Mouse (Mus musculus): Measurements from ENCODE around the gene Rpl36-ps4.

The Rpl36-ps4 gene

DNA sequence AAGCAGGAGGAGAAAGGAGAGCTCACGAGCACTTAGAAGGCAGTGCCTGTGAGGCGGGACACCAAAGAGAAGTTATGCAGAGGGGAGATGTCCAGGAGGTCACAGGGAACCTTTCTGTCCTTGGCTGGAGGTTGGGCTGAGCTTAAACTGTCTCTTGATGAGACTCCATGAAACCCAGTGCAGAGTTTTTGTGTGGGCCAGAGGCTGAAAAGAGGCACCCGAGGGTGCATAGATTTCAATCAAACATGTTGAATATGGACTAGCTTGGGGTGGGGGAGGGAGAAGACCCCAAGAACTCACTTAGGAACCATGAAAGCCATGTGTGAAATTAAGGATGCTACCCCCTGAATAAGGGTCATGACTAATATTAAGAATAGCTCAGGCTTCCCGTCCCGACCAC is at the start of gene Rpl36-ps4:
Rpl36-ps4 (plus strand) TSS at position 301 of the 400 bp plus-strand sequence.
- DNase-seq (ENCODE audit: low spot score): no peak

- no peak for DNase-seq (ENCODE audit: low spot score)
Observed at GRCm38 (mm10) chr17:87871461-87872126, 49.2 kb upstream of the Rpl36-ps4 start.

DNA sequence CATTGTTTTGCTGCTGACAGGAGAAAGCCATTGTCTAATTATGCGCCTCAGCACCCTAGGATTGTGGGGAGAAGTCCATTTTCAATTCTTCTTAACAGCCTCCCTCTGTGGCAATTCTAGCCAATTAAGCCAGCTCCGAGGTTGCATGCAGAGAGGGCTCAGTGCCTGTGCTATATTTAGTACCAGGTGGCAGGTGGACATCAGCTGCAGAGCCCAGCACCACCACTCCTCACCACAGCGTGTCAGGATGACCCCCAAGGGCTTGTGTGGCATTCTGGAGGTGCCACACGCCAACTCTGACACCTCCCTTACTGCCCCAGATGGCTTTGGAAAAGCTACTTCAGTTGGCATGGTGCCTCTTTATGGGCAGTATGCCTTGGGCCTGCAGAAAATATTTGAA is 48.5 kb upstream of the Rpl36-ps4 start:
- no peak for DNase-seq (ENCODE audit: low spot score)

- DNase-seq (ENCODE audit: low spot score): no peak
Observed at GRCm38 (mm10) chr17:87873456-87873855, 47.3 kb upstream of the Rpl36-ps4 start.

GRCm38 (mm10) chr17:87873943-87874342 is 46.8 kb upstream of the Rpl36-ps4 start:
- DNase-seq (ENCODE audit: low spot score): no peak

- DNase-seq (ENCODE audit: low spot score): no peak
Observed at GRCm38 (mm10) chr17:87875346-87875920, 45.3 kb upstream of the Rpl36-ps4 start.

DNA sequence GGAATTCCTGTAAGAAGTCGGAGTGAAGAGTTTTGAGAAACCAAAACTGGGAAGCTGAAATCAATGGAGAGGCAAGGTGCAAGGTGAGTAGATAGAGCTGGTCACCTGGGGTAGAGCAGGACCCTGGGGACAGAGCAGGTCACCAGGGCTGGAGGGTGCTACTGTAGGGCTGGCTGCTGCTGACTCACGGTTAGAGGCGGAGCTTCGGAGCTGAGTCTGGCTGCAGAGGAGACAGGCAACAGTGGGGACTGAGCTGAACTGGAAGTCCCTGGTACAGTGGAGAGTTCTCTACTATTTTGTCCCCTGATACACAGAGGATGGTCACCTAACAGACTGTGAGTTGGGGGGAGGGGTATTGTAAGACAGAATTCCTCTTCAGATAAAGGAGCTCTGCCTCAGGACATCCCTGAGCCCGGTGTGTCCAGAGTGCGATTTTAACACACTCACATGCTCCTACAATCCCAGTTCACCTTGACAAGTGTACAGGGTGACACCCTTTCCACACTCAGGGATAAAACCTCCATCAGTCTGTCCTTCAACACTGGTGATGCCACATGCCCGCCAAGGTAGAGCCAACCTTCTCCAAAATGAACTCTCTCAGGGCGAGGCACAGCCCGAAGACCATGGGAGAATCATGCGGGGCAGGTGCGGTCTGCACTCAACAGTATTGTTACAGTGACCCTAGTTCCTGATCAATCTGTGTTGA is 44.3 kb upstream of the Rpl36-ps4 start:
- no peak for DNase-seq (ENCODE audit: low spot score)

DNA sequence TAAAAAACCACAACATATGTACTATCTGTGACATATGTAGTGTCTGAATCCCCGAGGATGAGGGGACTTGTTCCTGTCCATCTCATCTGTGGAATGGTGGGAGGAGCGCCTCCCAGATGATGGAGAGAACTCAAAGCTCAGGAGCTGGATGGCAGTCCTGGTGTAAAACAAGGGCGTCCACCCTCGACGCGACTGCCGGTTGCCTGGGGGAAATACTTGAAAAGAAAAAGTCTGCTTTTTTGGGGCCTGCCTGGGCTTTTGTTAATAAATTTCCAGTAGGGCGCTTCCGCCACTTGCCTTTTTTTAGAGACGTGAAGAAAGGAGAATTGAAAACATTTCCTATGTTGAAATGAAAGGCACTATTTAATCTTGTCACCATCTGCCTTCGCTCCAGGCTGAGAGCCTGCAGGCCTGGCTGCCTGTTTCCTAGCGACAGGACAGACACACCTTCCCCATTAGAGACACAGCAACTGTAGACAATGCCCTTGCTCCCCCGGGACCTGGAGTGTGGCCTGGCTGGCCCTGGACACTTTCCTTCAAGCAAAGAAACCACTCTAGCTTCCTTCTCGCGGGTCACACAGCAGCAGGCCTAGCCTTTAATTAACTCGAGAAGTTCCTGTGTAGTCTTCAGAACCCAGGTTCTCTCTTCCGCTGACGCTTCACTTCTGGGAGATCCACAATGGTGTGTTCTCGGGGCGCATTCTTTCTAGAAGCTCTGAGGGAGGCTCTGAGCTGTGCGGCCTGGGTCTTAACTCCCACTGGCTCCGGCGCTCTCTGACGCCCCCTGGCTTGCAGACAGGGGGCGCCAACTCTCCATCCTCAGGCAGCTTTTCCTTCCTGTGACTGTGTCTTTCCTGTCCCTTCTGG is 43.3 kb upstream of the Rpl36-ps4 start:
- no peak for DNase-seq (ENCODE audit: low spot score)

DNA sequence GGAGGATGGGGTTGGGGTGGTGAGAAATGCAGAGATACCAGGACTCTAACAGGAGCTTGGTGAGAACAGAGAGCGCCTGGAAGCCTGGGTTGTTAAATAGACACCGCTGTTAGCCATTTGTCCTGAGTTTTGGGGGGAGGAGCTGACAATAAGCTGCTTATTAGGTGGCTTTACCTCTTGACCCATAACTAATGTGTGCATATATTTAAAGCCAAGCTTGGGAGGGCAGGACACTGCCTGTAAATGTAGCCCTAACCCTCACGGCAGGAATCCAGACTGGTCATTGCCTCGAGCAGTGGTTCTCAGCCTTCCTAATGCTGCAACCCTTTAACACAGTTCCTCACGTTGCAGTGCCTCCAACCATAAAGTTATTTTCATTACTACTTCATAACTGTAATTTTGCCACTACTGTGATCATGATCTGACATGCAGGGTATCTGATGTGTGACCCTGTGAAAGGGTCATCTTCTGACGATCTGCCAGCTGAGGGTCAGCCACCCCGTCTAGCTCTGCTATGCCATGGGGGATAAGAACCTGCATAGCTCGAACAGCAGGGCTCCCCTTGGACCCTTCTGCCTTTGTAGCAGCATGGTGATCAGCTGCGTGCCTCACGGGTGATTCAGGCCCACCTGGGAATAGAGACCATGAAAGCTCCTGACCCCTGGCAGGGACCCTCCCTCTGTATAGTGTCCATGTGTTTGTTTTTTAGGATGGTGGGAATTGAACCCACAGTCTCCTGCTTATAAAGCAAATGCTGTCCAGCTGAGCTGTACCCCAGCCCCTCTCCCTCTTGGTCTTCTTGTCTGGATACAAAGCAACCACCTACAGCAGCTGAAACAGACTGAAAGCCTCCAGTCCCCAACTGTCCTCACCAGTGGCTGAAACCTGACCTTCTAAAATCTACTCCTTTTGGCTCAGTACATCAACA is 42.0 kb upstream of the Rpl36-ps4 start:
- no peak for DNase-seq (ENCODE audit: low spot score)

DNA sequence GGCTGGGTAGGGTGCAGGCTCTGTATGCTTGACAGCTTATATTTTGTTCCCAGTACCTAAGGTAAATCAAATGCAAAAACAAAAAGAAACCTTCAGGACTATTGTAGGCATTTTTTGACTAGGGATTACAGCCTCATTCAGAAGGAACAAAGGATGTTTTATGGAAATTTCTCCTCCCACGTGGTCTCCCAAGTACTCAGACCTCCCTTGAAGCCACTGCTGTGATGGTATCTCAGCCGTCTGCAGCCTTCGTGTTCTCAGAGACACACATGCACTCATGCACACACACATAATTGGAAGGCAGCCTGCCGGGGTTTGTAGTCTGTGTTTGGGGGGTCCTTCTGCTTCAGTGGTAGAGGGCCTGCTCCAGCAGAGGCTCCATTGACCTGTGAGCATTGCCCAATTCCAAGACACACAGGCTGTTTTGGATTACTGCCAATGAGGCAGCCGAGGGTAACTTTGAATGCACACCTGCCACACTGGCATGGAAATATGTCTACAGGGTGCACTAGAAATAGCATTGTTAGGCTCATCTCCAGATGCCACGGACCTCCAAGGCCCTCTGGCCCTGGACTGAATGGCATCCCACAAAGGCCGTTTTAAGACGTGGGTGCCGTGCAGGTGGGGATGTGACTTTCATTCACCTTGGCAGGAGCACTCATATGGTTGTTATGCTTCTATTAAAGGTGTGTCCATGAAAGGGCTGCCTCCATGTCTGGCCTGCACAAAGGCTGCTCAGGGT is 41.1 kb upstream of the Rpl36-ps4 start:
- no peak for DNase-seq (ENCODE audit: low spot score)

DNA sequence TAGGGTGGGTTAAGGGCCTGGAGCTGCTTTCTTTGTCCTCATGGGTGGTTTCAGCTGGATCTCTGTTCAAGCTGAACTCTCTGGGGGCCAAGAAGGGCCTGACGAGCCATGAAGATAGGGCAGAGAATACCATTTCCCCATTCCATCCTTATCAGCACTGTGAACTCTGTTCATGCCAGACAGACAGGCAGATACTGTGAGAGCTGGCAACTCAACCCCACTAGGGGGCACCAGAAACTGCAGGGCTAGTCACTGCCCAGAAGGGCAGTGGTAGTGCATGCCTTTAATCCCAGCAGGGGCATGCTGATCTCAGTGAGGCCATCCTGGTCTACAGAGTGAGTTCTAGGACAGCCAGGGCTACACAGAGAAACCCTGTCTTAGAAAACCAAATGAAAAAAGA is 38.2 kb upstream of the Rpl36-ps4 start:
- peak; percentile 60 for DNase-seq (ENCODE audit: low spot score)

GRCm38 (mm10) chr17:87897175-87897574 is 23.6 kb upstream of the Rpl36-ps4 start:
- DNase-seq (ENCODE audit: low spot score): no peak

GRCm38 (mm10) chr17:87900677-87901076 is 20.1 kb upstream of the Rpl36-ps4 start:
- no peak for DNase-seq (ENCODE audit: low spot score)

- DNase-seq (ENCODE audit: low spot score): no peak
Observed at GRCm38 (mm10) chr17:87901163-87901562, 19.6 kb upstream of the Rpl36-ps4 start.

DNA sequence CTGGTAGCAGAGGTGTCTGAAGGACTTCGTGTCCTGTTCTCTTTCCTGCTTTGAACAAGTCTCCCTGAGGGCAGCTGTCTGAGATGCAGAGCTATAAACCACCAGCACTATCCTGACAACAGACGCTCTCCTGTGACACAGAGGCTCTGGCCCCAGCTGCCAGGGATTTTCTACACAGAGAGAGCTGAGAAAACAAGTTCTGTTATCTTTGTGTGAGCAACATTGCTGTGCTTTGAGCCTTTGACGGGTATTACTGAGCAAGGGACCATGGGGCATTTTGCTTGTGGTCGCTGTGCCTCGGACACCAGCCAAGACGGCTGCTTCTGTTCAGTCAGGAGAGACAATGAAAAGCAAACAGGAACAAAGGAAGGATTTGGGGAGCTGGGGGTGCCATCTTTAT is 17.6 kb upstream of the Rpl36-ps4 start:
- no peak for DNase-seq (ENCODE audit: low spot score)

GRCm38 (mm10) chr17:87903725-87904124 is 17.1 kb upstream of the Rpl36-ps4 start:
- no peak for DNase-seq (ENCODE audit: low spot score)

- DNase-seq (ENCODE audit: low spot score): no peak
Observed at GRCm38 (mm10) chr17:87915386-87915785, 5.4 kb upstream of the Rpl36-ps4 start.

DNA sequence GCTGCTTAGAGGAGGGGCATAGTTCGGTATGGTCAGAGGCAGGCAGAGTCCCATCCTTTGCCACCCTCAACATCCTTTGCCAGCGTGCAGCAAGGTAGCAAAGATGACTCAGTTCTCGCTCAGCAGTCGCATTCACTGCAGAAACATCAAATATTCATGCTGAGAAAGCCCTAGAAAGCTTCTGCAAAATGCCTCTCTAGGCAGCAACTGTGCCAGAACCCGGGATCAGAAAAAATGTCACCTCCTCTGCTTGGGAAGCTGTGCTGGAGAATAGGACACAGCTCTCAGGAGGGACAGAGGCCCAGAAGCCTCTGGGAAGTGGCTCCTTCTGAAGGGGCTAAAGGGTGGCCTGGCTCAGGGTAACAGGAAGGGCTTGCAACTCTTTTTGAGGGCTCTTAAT is 2.7 kb upstream of the Rpl36-ps4 start:
- DNase-seq (ENCODE audit: low spot score): no peak

DNA sequence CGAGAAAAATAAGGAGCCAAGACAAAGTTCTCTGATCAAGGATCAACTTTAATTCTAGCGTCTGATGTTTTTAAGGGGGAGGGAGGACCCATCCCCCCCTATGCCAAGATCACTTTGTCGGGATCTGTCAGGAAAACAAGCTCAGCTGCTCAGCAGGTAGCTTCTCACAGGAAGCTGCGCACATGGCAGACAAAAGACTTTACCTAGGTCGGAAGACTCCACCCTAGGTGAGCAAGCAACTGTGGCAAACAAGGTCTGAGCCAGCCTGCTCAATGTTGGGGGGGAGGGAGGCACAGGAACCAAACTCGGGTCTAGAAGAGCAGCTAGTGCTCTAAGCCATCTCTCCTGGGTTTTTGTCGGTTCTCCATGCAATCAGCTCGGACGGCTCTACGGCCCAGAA is 13.5 kb downstream of the Rpl36-ps4 start:
- no peak for DNase-seq (ENCODE audit: low spot score)

GRCm38 (mm10) chr17:87934736-87935135 is 14.0 kb downstream of the Rpl36-ps4 start:
- DNase-seq (ENCODE audit: low spot score): no peak

DNA sequence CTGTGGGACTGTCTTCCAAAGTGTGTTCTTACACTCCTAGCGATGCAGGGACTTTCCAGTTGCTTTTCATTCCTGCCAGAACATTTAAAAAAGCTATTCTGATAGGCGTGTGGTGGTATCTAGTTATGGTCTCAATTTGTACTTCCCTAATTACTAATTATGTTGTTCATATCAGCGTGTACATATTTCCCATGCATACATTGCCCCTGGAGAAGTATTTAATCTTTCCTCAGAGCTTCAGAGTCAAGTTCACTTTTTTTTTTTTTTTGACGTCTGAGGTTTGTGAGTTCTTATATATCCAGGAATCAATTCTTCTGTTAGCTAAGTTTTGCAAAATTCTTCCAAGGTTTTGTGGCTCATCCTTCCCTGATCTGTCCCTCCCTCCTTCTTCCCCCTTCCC is 15.4 kb downstream of the Rpl36-ps4 start:
- no peak for DNase-seq (ENCODE audit: low spot score)
